8 mouse cellular contexts compared by ENCODE assay signal in genomic region chr11:77983937-77984835, GRCm38 (mm10). TPM values are rescaled to one million over a fixed set of nuclear protein-coding genes. Genes with fewer than 3 reads are reported as not detected.
DNase-seq lines count a peak whose midpoint lies in the region; ATAC-seq and TF ChIP-seq lines count a peak whose summit lies in the region.

No protein-coding gene starts in this region.

- H3K36me3 ChIP-seq in embryonic facial prominence, embryonic 13.5 days: peaks cover 28% of the 10 kb centered on the region
- peaks cover 24% of the 10 kb centered on the region for H3K36me3 ChIP-seq in heart, embryonic 12.5 days
- H3K36me3 ChIP-seq in kidney, embryonic 16.5 days (ENCODE audit: insufficient read depth, low read length): peaks cover 16% of the 10 kb centered on the region
- H3K36me3 ChIP-seq in liver, embryonic 12.5 days: peaks cover 40% of the 10 kb centered on the region
- H3K36me3 ChIP-seq in neural tube, embryonic 12.5 days: peaks cover 14% of the 10 kb centered on the region
- H3K36me3 ChIP-seq in stomach, postnatal 0 days (ENCODE audit: control insufficient read depth, insufficient read depth, low read length): peaks cover 3% of the 10 kb centered on the region; the same call in 1 of the 2 replicates

- no peaks in the 10 kb centered on the region for H3K9me3 ChIP-seq in embryonic facial prominence, embryonic 13.5 days
- H3K9me3 ChIP-seq in heart, embryonic 12.5 days (replicated peaks): no peaks in the 10 kb centered on the region
- H3K9me3 ChIP-seq in kidney, embryonic 16.5 days (ENCODE audit: low read length): no peaks in the 10 kb centered on the region
- H3K9me3 ChIP-seq in liver, embryonic 12.5 days (replicated peaks): no peaks in the 10 kb centered on the region
- no peaks in the 10 kb centered on the region for H3K9me3 ChIP-seq in neural tube, embryonic 12.5 days
- H3K9me3 ChIP-seq in stomach, postnatal 0 days (ENCODE audit: control insufficient read depth, low read length): no peaks in the 10 kb centered on the region

- H3K9ac ChIP-seq in embryonic facial prominence, embryonic 13.5 days: peak overlapping the region; percentile 99
- H3K9ac ChIP-seq in heart, embryonic 12.5 days: peak overlapping the region; percentile 100
- peak overlapping the region; percentile 93 for H3K9ac ChIP-seq in kidney, embryonic 16.5 days (replicated peaks; ENCODE audit: low read length)
- peak overlapping the region; percentile 100 for H3K9ac ChIP-seq in liver, embryonic 12.5 days
- peak overlapping the region; percentile 100 for H3K9ac ChIP-seq in neural tube, embryonic 12.5 days
- H3K9ac ChIP-seq in stomach, postnatal 0 days (ENCODE audit: low read length): peak overlapping the region; percentile 91

- no peak for TF ChIP-seq EP300 in stomach, postnatal 0 days (optimal IDR thresholded peaks at IDR 0.05)

- WGBS in embryonic facial prominence, embryonic 13.5 days: under 1% methylated on average over 51 of the region's 63 CpGs
- WGBS in heart, embryonic 12.5 days: under 1% methylated on average over 55 of the region's 63 CpGs
- WGBS in kidney, embryonic 16.5 days: under 1% methylated on average over 54 of the region's 63 CpGs
- 1% methylated on average over 63 of the region's 63 CpGs for WGBS in liver, embryonic 12.5 days (ENCODE audit: insufficient replicate concordance)
- under 1% methylated on average over 59 of the region's 63 CpGs for WGBS in neural tube, embryonic 12.5 days
- WGBS in stomach, postnatal 0 days: under 1% methylated on average over 47 of the region's 63 CpGs

- peak overlapping the region; percentile 98 for H3K4me3 ChIP-seq in embryonic facial prominence, embryonic 13.5 days
- H3K4me3 ChIP-seq in heart, embryonic 12.5 days: peak overlapping the region; percentile 99
- peak overlapping the region; percentile 98 for H3K4me3 ChIP-seq in kidney, embryonic 16.5 days (ENCODE audit: low read length)
- H3K4me3 ChIP-seq in liver, embryonic 12.5 days: peak overlapping the region; percentile 100
- peak overlapping the region; percentile 100 for H3K4me3 ChIP-seq in neural tube, embryonic 12.5 days
- peak overlapping the region; percentile 73 for H3K4me3 ChIP-seq in stomach, postnatal 0 days (ENCODE audit: low read depth, low read length)

- no peaks in the 10 kb centered on the region for H3K27me3 ChIP-seq in embryonic facial prominence, embryonic 13.5 days
- H3K27me3 ChIP-seq in heart, embryonic 12.5 days (replicated peaks): no peaks in the 10 kb centered on the region
- H3K27me3 ChIP-seq in kidney, embryonic 16.5 days (ENCODE audit: insufficient read depth, low read length): no peaks in the 10 kb centered on the region
- 0 out of 2 replicates have a peak, but pooled peaks cover 3% of the 10 kb centered on the region for H3K27me3 ChIP-seq in liver, embryonic 12.5 days (replicated peaks)
- no peaks in the 10 kb centered on the region for H3K27me3 ChIP-seq in neural tube, embryonic 12.5 days (replicated peaks)
- no peaks in the 10 kb centered on the region for H3K27me3 ChIP-seq in stomach, postnatal 0 days (ENCODE audit: control insufficient read depth, insufficient read depth, low read length)

- H3K27ac ChIP-seq in embryonic facial prominence, embryonic 13.5 days: peak overlapping the region; percentile 96
- peak overlapping the region; percentile 96 for H3K27ac ChIP-seq in heart, embryonic 12.5 days (ENCODE audit: poor library complexity, severe bottlenecking)
- peak overlapping the region; percentile 94 for H3K27ac ChIP-seq in kidney, embryonic 16.5 days (ENCODE audit: low read length)
- peak overlapping the region; percentile 93 for H3K27ac ChIP-seq in liver, embryonic 12.5 days
- peak overlapping the region; percentile 86 for H3K27ac ChIP-seq in neural tube, embryonic 12.5 days
- H3K27ac ChIP-seq in stomach, postnatal 0 days (replicated peaks): peak overlapping the region; percentile 94

- ATAC-seq in embryonic facial prominence, embryonic 13.5 days (ENCODE audit: insufficient number of reproducible peaks, insufficient read depth, low FRiP score, low TSS enrichment, low read depth): no peak
- ATAC-seq in heart, embryonic 12.5 days (ENCODE audit: insufficient number of reproducible peaks, low FRiP score): peak; percentile 27; the same call in 1 of the 2 replicates
- no peak for ATAC-seq in kidney, embryonic 16.5 days (ENCODE audit: low FRiP score, low TSS enrichment)
- ATAC-seq in liver, embryonic 12.5 days: no peak; the same call in 1 of the 2 replicates
- no peak for ATAC-seq in neural tube, embryonic 12.5 days (ENCODE audit: low FRiP score, low read depth)
- ATAC-seq in stomach, postnatal 0 days (ENCODE audit: low FRiP score, low TSS enrichment): 0 out of 2 replicates have a peak, but pooled peaks have one; percentile 6

- no peak for TF ChIP-seq CTCF in stomach, postnatal 0 days (IDR thresholded peaks at IDR 0.05; ENCODE audit: low read depth)

- peak overlapping the region; percentile 85 for H3K4me2 ChIP-seq in embryonic facial prominence, embryonic 13.5 days
- peak overlapping the region; percentile 91 for H3K4me2 ChIP-seq in heart, embryonic 12.5 days
- H3K4me2 ChIP-seq in kidney, embryonic 16.5 days (replicated peaks; ENCODE audit: low read depth, low read length): peak overlapping the region; percentile 85
- peak overlapping the region; percentile 85 for H3K4me2 ChIP-seq in liver, embryonic 12.5 days
- H3K4me2 ChIP-seq in neural tube, embryonic 12.5 days (replicated peaks): peak overlapping the region; percentile 88
- H3K4me2 ChIP-seq in stomach, postnatal 0 days (replicated peaks; ENCODE audit: low read depth): peak overlapping the region; percentile 90

- H3K4me1 ChIP-seq in embryonic facial prominence, embryonic 13.5 days: peaks cover 12% of the 10 kb centered on the region
- H3K4me1 ChIP-seq in heart, embryonic 12.5 days (replicated peaks): peaks cover 9% of the 10 kb centered on the region
- H3K4me1 ChIP-seq in kidney, embryonic 16.5 days (ENCODE audit: insufficient read depth, low read length): peaks cover 16% of the 10 kb centered on the region
- peaks cover 42% of the 10 kb centered on the region for H3K4me1 ChIP-seq in liver, embryonic 12.5 days
- H3K4me1 ChIP-seq in neural tube, embryonic 12.5 days: peaks cover 16% of the 10 kb centered on the region
- H3K4me1 ChIP-seq in stomach, postnatal 0 days (replicated peaks; ENCODE audit: control insufficient read depth, insufficient read depth): no peaks in the 10 kb centered on the region

- peak; percentile 68 for DNase-seq in 3T3-L1 (ENCODE audit: low read depth, low spot score)
- DNase-seq in adrenal gland, postnatal 14 days: peak; percentile 88
- DNase-seq in stomach, postnatal 0 days (ENCODE audit: low spot score): peak; percentile 81

RNA-seq across cellular contexts. Expression of gene Phf12, which starts 1.6 kb away (rescaled TPM):
- 52.2 and 60.9 TPM in 2 replicates for total RNA-seq in adrenal gland, postnatal 14 days (2021)
- 19.8 and 22.7 TPM in 2 replicates for polyA plus RNA-seq in embryonic facial prominence, embryonic 13.5 days (2015; fragmentation: Nextera tagmentation; extraction: Ambion mirVana)
- 17.0 and 17.7 TPM in 2 replicates for polyA plus RNA-seq in heart, embryonic 12.5 days (2016; fragmentation: Nextera tagmentation; extraction: Ambion mirVana)
- 15.9 and 16.0 TPM in 2 replicates for polyA plus RNA-seq in kidney, embryonic 16.5 days (2015; fragmentation: Nextera tagmentation; extraction: Ambion mirVana)
- polyA plus RNA-seq in liver, embryonic 12.5 days (2016; fragmentation: Nextera tagmentation; extraction: Ambion mirVana): 13.6 and 13.8 TPM in 2 replicates
- 29.5 and 29.7 TPM in 2 replicates for polyA plus RNA-seq in neural tube, embryonic 12.5 days (2016; fragmentation: Nextera tagmentation; extraction: Ambion mirVana)
- 5.3 and 6.9 TPM in 2 replicates for polyA plus RNA-seq in stomach, postnatal 0 days (2015; fragmentation: Nextera tagmentation; extraction: Ambion mirVana)

RNA-seq across cellular contexts. Expression of gene Dhrs13, which starts 47.9 kb away (rescaled TPM):
- 9.9 and 10.3 TPM in 2 replicates for total RNA-seq in adrenal gland, postnatal 14 days (2021)
- polyA plus RNA-seq in embryonic facial prominence, embryonic 13.5 days (2015; fragmentation: Nextera tagmentation; extraction: Ambion mirVana): 16.1 and 20.5 TPM in 2 replicates
- 15.3 and 15.8 TPM in 2 replicates for polyA plus RNA-seq in heart, embryonic 12.5 days (2016; fragmentation: Nextera tagmentation; extraction: Ambion mirVana)
- 17.0 and 17.1 TPM in 2 replicates for polyA plus RNA-seq in kidney, embryonic 16.5 days (2015; fragmentation: Nextera tagmentation; extraction: Ambion mirVana)
- polyA plus RNA-seq in liver, embryonic 12.5 days (2016; fragmentation: Nextera tagmentation; extraction: Ambion mirVana): 25.4 and 26.4 TPM in 2 replicates
- polyA plus RNA-seq in neural tube, embryonic 12.5 days (2016; fragmentation: Nextera tagmentation; extraction: Ambion mirVana): 24.5 and 29.0 TPM in 2 replicates
- polyA plus RNA-seq in stomach, postnatal 0 days (2015; fragmentation: Nextera tagmentation; extraction: Ambion mirVana): 7.3 and 7.9 TPM in 2 replicates

RNA-seq across cellular contexts. Expression of gene Flot2, which starts 53.5 kb away (rescaled TPM):
- 74.3 and 81.5 TPM in 2 replicates for total RNA-seq in adrenal gland, postnatal 14 days (2021)
- polyA plus RNA-seq in embryonic facial prominence, embryonic 13.5 days (2015; fragmentation: Nextera tagmentation; extraction: Ambion mirVana): 49.4 and 53.2 TPM in 2 replicates
- 71.7 and 73.4 TPM in 2 replicates for polyA plus RNA-seq in heart, embryonic 12.5 days (2016; fragmentation: Nextera tagmentation; extraction: Ambion mirVana)
- polyA plus RNA-seq in kidney, embryonic 16.5 days (2015; fragmentation: Nextera tagmentation; extraction: Ambion mirVana): 57.4 and 61.1 TPM in 2 replicates
- 31.7 and 32.0 TPM in 2 replicates for polyA plus RNA-seq in liver, embryonic 12.5 days (2016; fragmentation: Nextera tagmentation; extraction: Ambion mirVana)
- polyA plus RNA-seq in neural tube, embryonic 12.5 days (2016; fragmentation: Nextera tagmentation; extraction: Ambion mirVana): 74.8 and 81.0 TPM in 2 replicates
- polyA plus RNA-seq in stomach, postnatal 0 days (2015; fragmentation: Nextera tagmentation; extraction: Ambion mirVana): 30.9 and 31.5 TPM in 2 replicates

RNA-seq across cellular contexts. Expression of gene Sez6, which starts 53.6 kb away (rescaled TPM):
- total RNA-seq in adrenal gland, postnatal 14 days (2021): 3.5 and 3.8 TPM in 2 replicates
- 1.5 and 2.6 TPM in 2 replicates for polyA plus RNA-seq in embryonic facial prominence, embryonic 13.5 days (2015; fragmentation: Nextera tagmentation; extraction: Ambion mirVana)
- polyA plus RNA-seq in heart, embryonic 12.5 days (2016; fragmentation: Nextera tagmentation; extraction: Ambion mirVana): 0.18 TPM in 1 of 2 replicates, not detected in the other
- 0.19 and 0.27 TPM in 2 replicates for polyA plus RNA-seq in kidney, embryonic 16.5 days (2015; fragmentation: Nextera tagmentation; extraction: Ambion mirVana)
- polyA plus RNA-seq in liver, embryonic 12.5 days (2016; fragmentation: Nextera tagmentation; extraction: Ambion mirVana): 0.05 TPM in 1 of 2 replicates, not detected in the other
- 48.5 and 51.4 TPM in 2 replicates for polyA plus RNA-seq in neural tube, embryonic 12.5 days (2016; fragmentation: Nextera tagmentation; extraction: Ambion mirVana)
- 1.2 and 1.4 TPM in 2 replicates for polyA plus RNA-seq in stomach, postnatal 0 days (2015; fragmentation: Nextera tagmentation; extraction: Ambion mirVana)

Comparison
In these comparisons a context has a peak if more than half of its experiments do, and no peak if none do; other contexts are left out.
1. ATAC-seq: peak in heart, embryonic 12.5 days (single experiment) and stomach, postnatal 0 days (single experiment); none in embryonic facial prominence, embryonic 13.5 days (single experiment), kidney, embryonic 16.5 days (single experiment), liver, embryonic 12.5 days (single experiment) and neural tube, embryonic 12.5 days (single experiment).
2. Peak in every context shown above with its lines, with median percentiles within 50 percentile points of each other: DNase-seq, H3K27ac ChIP-seq, H3K4me2 ChIP-seq, H3K4me3 ChIP-seq and H3K9ac ChIP-seq.